Mouse (Mus musculus) midbrain, embryonic 12.5 days (tissue): Measurements from ENCODE around the gene Wnt4. TPM values are rescaled to one million over a fixed set of nuclear protein-coding genes. Genes with fewer than 3 reads are reported as not detected.

Source experiments
- ATAC-seq: fragments of 200-750 bp; cut with Nextera tagmentation; 2 replicates; pipeline ENCODE4 v1.8.0; 2017; ENCODE audit warnings: low read depth, moderate TSS enrichment, moderate library complexity; ENCODE audit not compliant: low FRiP score
- H3K27ac ChIP-seq: fragments of 300-500 bp; sonication (generic); replicated peaks from 2 replicates; pipeline ENCODE4 v1.5.1; 2016; ENCODE audit warnings: mild to moderate bottlenecking
- H3K27me3 ChIP-seq: fragments of 300-500 bp; sonication (generic); 2 replicates; pipeline ENCODE4 v1.6.1; 2016; ENCODE audit warnings: mild to moderate bottlenecking
- H3K36me3 ChIP-seq: fragments of 300-500 bp; sonication (generic); 2 replicates; pipeline ENCODE4 v1.6.1; 2016
- H3K4me1 ChIP-seq: fragments of 300-500 bp; sonication (generic); 2 replicates; pipeline ENCODE4 v1.6.1; 2016
- H3K4me2 ChIP-seq: fragments of 300-500 bp; sonication (generic); replicated peaks from 2 replicates; pipeline ENCODE4 v1.6.1; 2016; ENCODE audit warnings: mild to moderate bottlenecking, moderate library complexity
- H3K4me3 ChIP-seq: fragments of 300-500 bp; sonication (generic); 2 replicates; pipeline ENCODE4 v1.5.1; 2016; ENCODE audit warnings: mild to moderate bottlenecking
- H3K9ac ChIP-seq: fragments of 300-500 bp; sonication (generic); replicated peaks from 2 replicates; pipeline ENCODE4 v1.6.1; 2016; ENCODE audit warnings: mild to moderate bottlenecking, moderate library complexity
- H3K9me3 ChIP-seq: fragments of 300-500 bp; sonication (generic); 2 replicates; pipeline ENCODE4 v1.6.1; 2016; ENCODE audit warnings: mild to moderate bottlenecking
- WGBS: fragments of 180-500 bp; shearing (Covaris S2); methylation state at CpG from one replicate; pipeline ENCODE4 v1.1.7; 2016; 5-methylcytosine and 5-hydroxymethylcytosine counted together
- polyA plus RNA-seq: library from polyadenylated mRNA; unstranded; fragments of >200 nt; fragmentation: Nextera tagmentation; extraction: Ambion mirVana; gene quantifications from 2 replicates; pipeline ENCODE4 v1.2.1, GENCODE M21; 2016

The Wnt4 gene
- polyA plus RNA-seq, 1 experiment from 2014 or later, result 0.77 TPM

- ATAC-seq, result no peak
- H3K36me3 ChIP-seq, result no peaks in the 10 kb centered on the region
- H3K4me2 ChIP-seq, result no peak overlapping the region
- H3K4me3 ChIP-seq, result no peak overlapping the region
- no peak overlapping the region for H3K27ac ChIP-seq
- peaks cover 30% of the 10 kb centered on the region for H3K4me1 ChIP-seq
- H3K27me3 ChIP-seq, result peaks cover 91% of the 10 kb centered on the region
- 72% methylated on average over 5 of the region's 5 CpGs for WGBS
- H3K9me3 ChIP-seq, result no peaks in the 10 kb centered on the region
- no peak overlapping the region for H3K9ac ChIP-seq
These were observed 4.8 kb downstream of the Wnt4 start for GRCm38 (mm10) chr4:137282122-137282521.

- no peak for ATAC-seq
- Histone ChIP-seq H3K9me3 (no peaks in the 10 kb centered on the region), H3K27me3 (peaks cover 87% of the 10 kb centered on the region), H3K9ac (no peak overlapping the region), H3K4me3 (no peak overlapping the region), H3K27ac (no peak overlapping the region), H3K4me1 (peaks cover 25% of the 10 kb centered on the region), H3K4me2 (no peak overlapping the region), H3K36me3 (no peaks in the 10 kb centered on the region)
- WGBS, result 10% methylated on average over 17 of the region's 17 CpGs
These were observed 5.5 kb downstream of the Wnt4 start for GRCm38 (mm10) chr4:137282584-137283406.

- WGBS, result 12% methylated on average over 4 of the region's 4 CpGs
- H3K4me3 ChIP-seq, result no peak overlapping the region
- H3K9ac ChIP-seq, result no peak overlapping the region
- peaks cover 19% of the 10 kb centered on the region for H3K4me1 ChIP-seq
- no peaks in the 10 kb centered on the region for H3K36me3 ChIP-seq
- H3K9me3 ChIP-seq, result no peaks in the 10 kb centered on the region
- no peak for ATAC-seq
- H3K27me3 ChIP-seq, result peaks cover 81% of the 10 kb centered on the region
- no peak overlapping the region for H3K27ac ChIP-seq
- H3K4me2 ChIP-seq, result no peak overlapping the region
These were observed 6.1 kb downstream of the Wnt4 start for GRCm38 (mm10) chr4:137283407-137283732.

GRCm38 (mm10) chr4:137285876-137286661 is 8.8 kb downstream of the Wnt4 start:
- H3K4me3 ChIP-seq, result no peak overlapping the region
- no peak overlapping the region for H3K9ac ChIP-seq
- H3K27ac ChIP-seq, result no peak overlapping the region
- H3K36me3 ChIP-seq, result no peaks in the 10 kb centered on the region
- ATAC-seq, result no peak
- peaks cover 11% of the 10 kb centered on the region for H3K4me1 ChIP-seq
- H3K27me3 ChIP-seq, result peaks cover 56% of the 10 kb centered on the region
- no peaks in the 10 kb centered on the region for H3K9me3 ChIP-seq
- H3K4me2 ChIP-seq, result no peak overlapping the region
- 67% methylated on average over 15 of the region's 15 CpGs for WGBS

GRCm38 (mm10) chr4:137286662-137286953 is 9.3 kb downstream of the Wnt4 start:
- Histone ChIP-seq H3K9ac (no peak overlapping the region), H3K9me3 (no peaks in the 10 kb centered on the region), H3K4me3 (no peak overlapping the region), H3K36me3 (no peaks in the 10 kb centered on the region), H3K27me3 (peaks cover 50% of the 10 kb centered on the region), H3K4me1 (peaks cover 11% of the 10 kb centered on the region), H3K27ac (no peak overlapping the region), H3K4me2 (no peak overlapping the region)
- 61% methylated on average over 8 of the region's 8 CpGs for WGBS
- no peak for ATAC-seq

- Histone ChIP-seq H3K36me3 (no peaks in the 10 kb centered on the region), H3K4me1 (peaks cover 11% of the 10 kb centered on the region), H3K27ac (no peak overlapping the region), H3K4me3 (no peak overlapping the region), H3K4me2 (no peak overlapping the region), H3K9ac (no peak overlapping the region), H3K27me3 (peaks cover 44% of the 10 kb centered on the region), H3K9me3 (no peaks in the 10 kb centered on the region)
- 82% methylated on average over 13 of the region's 13 CpGs for WGBS
- ATAC-seq, result no peak
These were observed 9.9 kb downstream of the Wnt4 start for GRCm38 (mm10) chr4:137287206-137287605.

- Histone ChIP-seq H3K27me3 (peaks cover 38% of the 10 kb centered on the region), H3K27ac (no peak overlapping the region), H3K9me3 (no peaks in the 10 kb centered on the region), H3K9ac (no peak overlapping the region), H3K36me3 (no peaks in the 10 kb centered on the region), H3K4me2 (no peak overlapping the region), H3K4me3 (no peak overlapping the region), H3K4me1 (peaks cover 6% of the 10 kb centered on the region)
- no peak for ATAC-seq
- WGBS, result 6% methylated on average over 4 of the region's 4 CpGs
These were observed 10.5 kb downstream of the Wnt4 start for GRCm38 (mm10) chr4:137287818-137288217.

GRCm38 (mm10) chr4:137289701-137290100 is 12.4 kb downstream of the Wnt4 start:
- ATAC-seq, result no peak
- H3K4me2 ChIP-seq, result no peak overlapping the region
- H3K9me3 ChIP-seq, result no peaks in the 10 kb centered on the region
- H3K27ac ChIP-seq, result no peak overlapping the region
- no peaks in the 10 kb centered on the region for H3K36me3 ChIP-seq
- no peak overlapping the region for H3K9ac ChIP-seq
- peaks cover 19% of the 10 kb centered on the region for H3K27me3 ChIP-seq
- no peak overlapping the region for H3K4me3 ChIP-seq
- H3K4me1 ChIP-seq, result no peaks in the 10 kb centered on the region; the same call in 1 of the 2 replicates
- 91% methylated on average over 6 of the region's 6 CpGs for WGBS

- no peaks in the 10 kb centered on the region for H3K36me3 ChIP-seq
- H3K4me2 ChIP-seq, result no peak overlapping the region
- no peak for ATAC-seq
- no peak overlapping the region for H3K27ac ChIP-seq
- H3K4me1 ChIP-seq, result no peaks in the 10 kb centered on the region; the same call in 1 of the 2 replicates
- no peaks in the 10 kb centered on the region for H3K9me3 ChIP-seq
- peaks cover 16% of the 10 kb centered on the region; the same call in 1 of the 2 replicates for H3K27me3 ChIP-seq
- H3K4me3 ChIP-seq, result no peak overlapping the region
- H3K9ac ChIP-seq, result no peak overlapping the region
- WGBS, result 87% methylated on average over 3 of the region's 3 CpGs
These were observed 13.0 kb downstream of the Wnt4 start for GRCm38 (mm10) chr4:137290250-137290649.

- H3K4me3 ChIP-seq, result no peak overlapping the region
- ATAC-seq, result no peak
These were observed 15.3 kb downstream of the Wnt4 start for GRCm38 (mm10) chr4:137292625-137293024.

GRCm38 (mm10) chr4:137294032-137294431 is 16.7 kb downstream of the Wnt4 start:
- Histone ChIP-seq H3K36me3 (no peaks in the 10 kb centered on the region), H3K27ac (no peak overlapping the region), H3K27me3 (no peaks in the 10 kb centered on the region), H3K9me3 (no peaks in the 10 kb centered on the region), H3K4me2 (no peak overlapping the region), H3K4me3 (no peak overlapping the region), H3K9ac (no peak overlapping the region), H3K4me1 (no peaks in the 10 kb centered on the region)
- ATAC-seq, result no peak
- 83% methylated on average over 7 of the region's 7 CpGs for WGBS

More at GRCm38 (mm10) chr4:137292625-137293024, 15.3 kb downstream of the Wnt4 start:
- no peak overlapping the region for H3K27ac ChIP-seq
- no peaks in the 10 kb centered on the region for H3K9me3 ChIP-seq
- 86% methylated on average over 7 of the region's 7 CpGs for WGBS
- H3K4me2 ChIP-seq, result no peak overlapping the region
- no peak overlapping the region for H3K9ac ChIP-seq
- H3K36me3 ChIP-seq, result no peaks in the 10 kb centered on the region
- H3K4me1 ChIP-seq, result no peaks in the 10 kb centered on the region
- no peaks in the 10 kb centered on the region for H3K27me3 ChIP-seq

GRCm38 (mm10) chr4:137294474-137294873 is 17.2 kb downstream of the Wnt4 start:
- Histone ChIP-seq H3K27me3 (no peaks in the 10 kb centered on the region), H3K4me2 (no peak overlapping the region), H3K27ac (no peak overlapping the region), H3K4me1 (no peaks in the 10 kb centered on the region), H3K36me3 (no peaks in the 10 kb centered on the region), H3K9me3 (no peaks in the 10 kb centered on the region), H3K4me3 (no peak overlapping the region), H3K9ac (no peak overlapping the region)
- WGBS, result 83% methylated on average over 5 of the region's 5 CpGs
- ATAC-seq, result no peak
